Mouse (Mus musculus) embryonic fibroblast, embryonic 13.5 days (primary cell): Measurements from ENCODE around the gene Pck1.

ENCODE experiments used
- CTCF ChIP-seq: IDR thresholded peaks from 2 replicates; pipeline ENCODE4 v1.5.1; 2011; ENCODE audit warnings: mild to moderate bottlenecking, control low read depth, low read length, moderate library complexity, borderline replicate concordance; ENCODE audit not compliant: insufficient read depth
- POLR2A ChIP-seq: IDR thresholded peaks from 2 replicates; pipeline ENCODE4 v1.6.1; 2011; ENCODE audit warnings: low read depth, mild to moderate bottlenecking, control low read depth, low read length, moderate library complexity

GRCm38 (mm10) chr2:173163380-173163779, 10.5 kb downstream of the Pck1 start:
- TF ChIP-seq CTCF (no peak), POLR2A (no peak)
